Comparison of ENCODE assay signal across 9 mouse cellular contexts in the genomic region with DNA sequence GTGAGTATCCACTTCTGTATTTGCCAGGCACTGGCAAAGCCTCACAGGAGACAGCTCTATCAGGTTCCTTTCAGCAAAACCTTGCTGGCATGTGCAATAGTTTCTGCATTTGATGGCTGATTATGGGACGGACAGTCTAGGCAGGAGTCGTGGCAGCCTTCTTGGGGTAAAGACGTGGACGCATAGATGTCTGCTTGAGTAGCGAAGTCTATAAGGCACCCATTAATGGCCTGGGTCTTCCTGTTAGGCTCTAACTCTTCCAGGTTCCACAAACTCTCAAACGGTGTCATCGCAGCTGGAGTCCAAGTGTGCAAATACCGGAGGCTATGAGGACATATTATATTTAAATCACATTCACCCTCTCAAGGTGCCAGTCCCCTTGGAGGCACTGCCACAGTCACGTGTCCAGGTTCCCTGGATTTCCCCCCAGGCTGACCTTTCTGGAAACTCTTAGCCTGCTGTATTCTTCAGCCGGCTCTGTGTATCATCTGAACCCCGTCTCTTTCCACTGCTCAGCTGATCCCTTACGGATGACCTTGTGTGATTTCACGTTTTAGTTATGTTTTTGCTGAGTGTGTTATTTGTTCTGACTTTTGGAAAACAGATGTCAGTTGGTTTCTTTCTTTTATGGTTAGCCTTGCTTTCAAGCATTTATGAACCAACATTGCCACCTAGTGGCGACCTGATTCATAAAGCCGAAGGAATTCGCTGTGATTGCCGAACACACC.
DNase-seq lines count a peak whose midpoint lies in the region; ATAC-seq and TF ChIP-seq lines count a peak whose summit lies in the region.
"Had no signal": no experiment of that assay in that cellular context is flagged by ENCODE, and none has a peak within 500 bp of the region (broad histone marks: within the 10 kb centered on the region; RNA-seq: fewer than 3 reads in every experiment).

No protein-coding gene starts in this region.

- peak overlapping the region; percentile 3; the same call in 1 of the 2 replicates for H3K4me2 ChIP-seq in hindbrain, embryonic 11.5 days (replicated peaks; ENCODE audit: low read depth, low read length)

- no peaks in the 10 kb centered on the region for H3K4me1 ChIP-seq in hindbrain, embryonic 11.5 days (replicated peaks; ENCODE audit: control insufficient read depth, insufficient read depth, low read length)
- H3K4me1 ChIP-seq: megakaryocyte, embryonic 14.5 days had no signal

- H3K36me3 ChIP-seq in hindbrain, embryonic 11.5 days (ENCODE audit: control insufficient read depth, insufficient read depth, low read length), result no peaks in the 10 kb centered on the region

- TF ChIP-seq CTCF in Patski (IDR thresholded peaks at IDR 0.05), result peak; percentile 66

- no peak overlapping the region for H3K9ac ChIP-seq in hindbrain, embryonic 11.5 days (ENCODE audit: low read depth, low read length)

- CTCF ChIA-PET in Patski (lab: Charles Lee), result interaction anchor here (1.1 kb wide), 1 partner anchor 9 kb away, joined by 3 read pairs; no protein-coding TSS in a partner anchor

- no peaks in the 10 kb centered on the region for H3K27me3 ChIP-seq in Patski
- H3K27me3 ChIP-seq in hindbrain, embryonic 11.5 days (ENCODE audit: control insufficient read depth, insufficient read depth, low read length), result no peaks in the 10 kb centered on the region

- ATAC-seq in Patski, result peak; percentile 63
- ATAC-seq in hindbrain, embryonic 11.5 days (ENCODE audit: low FRiP score), result peak; percentile 58

- WGBS in hindbrain, embryonic 11.5 days, result 56% methylated on average over 17 of the region's 17 CpGs

- no peaks in the 10 kb centered on the region for H3K9me3 ChIP-seq in hindbrain, embryonic 11.5 days (ENCODE audit: control insufficient read depth, low read length)
- H3K9me3 ChIP-seq: megakaryocyte, embryonic 14.5 days had no signal

- H3K4me3 ChIP-seq in hindbrain, embryonic 11.5 days (ENCODE audit: low read depth, low read length), result no peak overlapping the region
- H3K4me3 ChIP-seq: megakaryocyte, embryonic 14.5 days had no signal

- no peak overlapping the region for H3K27ac ChIP-seq in hindbrain, embryonic 11.5 days (ENCODE audit: low read depth, low read length)

- in situ Hi-C loops in Patski (cut with MboI; ENCODE audit: low pct_unique_long_range_greater_than_20kb), result loop anchor here (25.0 kb wide), 1 partner anchor 1755 kb away; a partner anchor contains a TSS

- DNase-seq in Patski (ENCODE audit: low read depth, low spot score), result no peak
- peak; percentile 67 for DNase-seq in cerebellum, adult 8-10 months
- DNase-seq in frontal cortex, adult 2 months (ENCODE audit: extremely low spot score in 1 of 2, low spot score in 1 of 2), result peak; percentile 34 to 93
- DNase-seq in hindbrain, embryonic 11.5 days (ENCODE audit: low spot score), result peak; percentile 86
- peak; percentile 57 to 85 for DNase-seq in layer of hippocampus, adult 8-10 months (ENCODE audit: low spot score in 2 of 2)
- peak; percentile 89 for DNase-seq in lung, postnatal 14 days
- peak; percentile 75 for DNase-seq in right cerebral cortex, adult 18-20 months
- DNase-seq in urinary bladder, postnatal 14 days (ENCODE audit: low spot score), result peak; percentile 85

- POLR2A ChIA-PET in Patski (lab: Charles Lee), result no interaction called here
